Comparison of ENCODE assay signal across 9 mouse cellular contexts in the genomic region with DNA sequence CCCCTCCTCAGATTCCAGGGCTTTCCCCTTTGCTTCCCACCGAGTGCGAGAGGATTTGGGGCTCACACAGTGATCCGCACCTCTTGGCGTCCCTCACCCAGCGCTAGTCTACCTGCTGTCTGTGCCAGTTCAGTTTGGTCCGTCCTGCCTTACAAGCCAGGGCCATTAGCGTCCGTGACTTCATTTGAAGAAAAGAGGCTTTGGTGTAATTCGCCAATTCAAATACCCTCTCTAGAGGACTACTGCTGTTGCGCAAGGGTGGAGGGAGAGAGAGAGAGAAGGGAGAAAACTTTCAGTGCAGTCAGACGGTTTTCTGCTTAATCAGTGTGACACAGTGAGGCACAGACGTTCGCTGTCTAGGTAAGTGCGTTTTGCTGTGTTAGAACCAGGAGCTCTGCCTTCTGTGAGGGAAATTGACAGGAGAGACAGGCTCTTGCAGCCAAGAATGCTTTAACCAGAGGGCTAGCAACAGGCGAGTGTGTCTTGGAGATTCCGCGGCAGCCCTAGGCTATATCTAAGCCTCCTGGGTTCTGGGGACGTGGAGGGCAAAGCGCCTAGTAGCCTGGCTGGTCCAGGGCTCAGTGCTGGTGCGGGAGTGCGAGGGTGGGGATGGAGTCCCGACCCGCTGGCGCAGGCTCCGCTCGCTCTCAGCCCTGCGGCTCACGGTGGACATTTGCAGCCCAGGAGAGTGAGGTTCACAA. TPM values are rescaled to one million over a fixed set of nuclear protein-coding genes. Genes with fewer than 3 reads are reported as not detected.
DNase-seq lines count a peak whose midpoint lies in the region; ATAC-seq and TF ChIP-seq lines count a peak whose summit lies in the region.
"Had no signal": no experiment of that assay in that cellular context is flagged by ENCODE, and none has a peak within 500 bp of the region (broad histone marks: within the 10 kb centered on the region; RNA-seq: fewer than 3 reads in every experiment).

No protein-coding gene starts in this region.

- peak overlapping the region; percentile 21; the same call in 1 of the 2 replicates for H3K9ac ChIP-seq in lung, embryonic 14.5 days
- H3K9ac ChIP-seq in forebrain, embryonic 14.5 days (ENCODE audit: low read length): peak overlapping the region; percentile 62
- H3K9ac ChIP-seq in midbrain, embryonic 12.5 days (replicated peaks): peak overlapping the region; percentile 58

- H3K9me3 ChIP-seq in lung, embryonic 14.5 days (ENCODE audit: low read depth, low read length): no peaks in the 10 kb centered on the region
- H3K9me3 ChIP-seq in forebrain, embryonic 14.5 days (replicated peaks; ENCODE audit: control insufficient read depth, low read length): no peaks in the 10 kb centered on the region
- H3K9me3 ChIP-seq in midbrain, embryonic 12.5 days: no peaks in the 10 kb centered on the region

- ATAC-seq in lung, embryonic 14.5 days (ENCODE audit: insufficient read depth): peak; percentile 80; the same call in 1 of the 2 replicates
- peak; percentile 78 for ATAC-seq in forebrain, embryonic 14.5 days
- peak; percentile 84 for ATAC-seq in midbrain, embryonic 12.5 days (ENCODE audit: low FRiP score, low read depth)

- H3K4me3 ChIP-seq in lung, embryonic 14.5 days (ENCODE audit: low read depth, low read length): peak overlapping the region; percentile 36
- peak overlapping the region; percentile 49 for H3K4me3 ChIP-seq in forebrain, embryonic 14.5 days (ENCODE audit: low read depth, low read length)
- H3K4me3 ChIP-seq in midbrain, embryonic 12.5 days: peak overlapping the region; percentile 53
- H3K4me3 ChIP-seq: erythroblast, embryonic 14.5 days had no signal

- TF ChIP-seq CTCF in lung, embryonic 14.5 days (IDR thresholded peaks at IDR 0.05; ENCODE audit: low read depth): no peak

- under 1% methylated on average over 28 of the region's 28 CpGs for WGBS in lung, embryonic 14.5 days
- WGBS in forebrain, embryonic 14.5 days: under 1% methylated on average over 28 of the region's 28 CpGs
- WGBS in midbrain, embryonic 12.5 days: 0% methylated on average over 28 of the region's 28 CpGs

- DNase-seq in lung, embryonic 14.5 days: peak; percentile 49
- DNase-seq in lung, postnatal 4 days: no peak
- DNase-seq in cerebellum, adult 11 months: peak; percentile 68
- DNase-seq in forebrain, embryonic 14.5 days (ENCODE audit: low spot score): peak; percentile 66
- peak; percentile 40 to 51 for DNase-seq in layer of hippocampus, postnatal 36 days
- no peak for DNase-seq in thymus, postnatal 10 days (ENCODE audit: low spot score in 2 of 2)
- no peak for DNase-seq in lung, postnatal 25 days (ENCODE audit: low spot score)

- no peak overlapping the region for H3K27ac ChIP-seq in lung, embryonic 14.5 days (ENCODE audit: low read depth)
- H3K27ac ChIP-seq in forebrain, embryonic 14.5 days (ENCODE audit: low read depth, low read length): no peak overlapping the region
- H3K27ac ChIP-seq in midbrain, embryonic 12.5 days (replicated peaks): no peak overlapping the region

- no peaks in the 10 kb centered on the region for H3K36me3 ChIP-seq in lung, embryonic 14.5 days (ENCODE audit: insufficient read depth)
- H3K36me3 ChIP-seq in forebrain, embryonic 14.5 days (ENCODE audit: control insufficient read depth, insufficient read depth, low read length): no peaks in the 10 kb centered on the region
- no peaks in the 10 kb centered on the region for H3K36me3 ChIP-seq in midbrain, embryonic 12.5 days

- H3K27me3 ChIP-seq in lung, embryonic 14.5 days (ENCODE audit: insufficient read depth, low read length): peaks cover 43% of the 10 kb centered on the region
- no peaks in the 10 kb centered on the region; the same call in 1 of the 2 replicates for H3K27me3 ChIP-seq in forebrain, embryonic 14.5 days (replicated peaks; ENCODE audit: control insufficient read depth, insufficient read depth, low read length)
- H3K27me3 ChIP-seq in midbrain, embryonic 12.5 days: peaks cover 18% of the 10 kb centered on the region

- no peaks in the 10 kb centered on the region for H3K4me1 ChIP-seq in lung, embryonic 14.5 days (ENCODE audit: insufficient read depth)
- H3K4me1 ChIP-seq in forebrain, embryonic 14.5 days (ENCODE audit: control insufficient read depth, insufficient read depth, low read length): 0 out of 2 replicates have a peak, but pooled peaks cover 3% of the 10 kb centered on the region
- peaks cover 11% of the 10 kb centered on the region for H3K4me1 ChIP-seq in midbrain, embryonic 12.5 days

- H3K4me2 ChIP-seq in lung, embryonic 14.5 days: peak overlapping the region; percentile 75
- H3K4me2 ChIP-seq in forebrain, embryonic 14.5 days (ENCODE audit: low read length): peak overlapping the region; percentile 90
- H3K4me2 ChIP-seq in midbrain, embryonic 12.5 days (replicated peaks): peak overlapping the region; percentile 84

RNA-seq across cellular contexts. Expression of a gene that starts 3.0 kb away (rescaled TPM):
- 0.07 and 0.11 TPM in 2 replicates for polyA plus RNA-seq in lung, embryonic 14.5 days (2014; fragmentation: Nextera tagmentation; extraction: Ambion mirVana)
- polyA plus RNA-seq in forebrain, embryonic 14.5 days (2014; fragmentation: Nextera tagmentation; extraction: Ambion mirVana): 8.1 and 13.1 TPM in 2 replicates
- 10 to 100 TPM; 16.0 to 16.1 TPM for total RNA-seq in layer of hippocampus, postnatal 36 days (2021)
- 2.2 and 3.4 TPM in 2 replicates for polyA plus RNA-seq in midbrain, embryonic 12.5 days (2016; fragmentation: Nextera tagmentation; extraction: Ambion mirVana)
- polyA plus RNA-seq: erythroblast, embryonic 14.5 days had no signal

Comparison
In these comparisons a context has a peak if more than half of its experiments do, and no peak if none do; other contexts are left out.
1. DNase-seq: peak in lung, embryonic 14.5 days (single experiment), cerebellum, adult 11 months (single experiment), forebrain, embryonic 14.5 days (single experiment) and layer of hippocampus, postnatal 36 days (2 of 2); none in lung, postnatal 4 days (0 of 2), thymus, postnatal 10 days (0 of 2) and lung, postnatal 25 days (single experiment).
2. Peak in every context shown above with its lines, with median percentiles within 50 percentile points of each other: ATAC-seq, H3K4me2 ChIP-seq, H3K4me3 ChIP-seq and H3K9ac ChIP-seq.